Mouse (Mus musculus) embryonic facial prominence, embryonic 12.5 days (tissue): ENCODE measurements at regions not wholly inside any gene's neighbourhood (a gene's known extent, or its start where the extent isn't known, plus 50 kb on each side); places are given as distances from the start of the nearest gene placed in this dataset.

Experiments used
- ATAC-seq: fragments of 200-750 bp; cut with Nextera tagmentation; 2 replicates; pipeline ENCODE4 v1.8.0; 2017; ENCODE audit not compliant: insufficient number of reproducible peaks, insufficient read depth, low FRiP score, low TSS enrichment
- H3K27ac ChIP-seq: fragments of 300-500 bp; sonication (generic); 2 replicates; pipeline ENCODE4 v1.5.1; 2016; ENCODE audit warnings: mild to moderate bottlenecking
- H3K27me3 ChIP-seq: fragments of 300-500 bp; sonication (generic); 2 replicates; pipeline ENCODE4 v1.6.1; 2016; ENCODE audit warnings: mild to moderate bottlenecking, moderate library complexity
- H3K36me3 ChIP-seq: fragments of 300-500 bp; sonication (generic); 2 replicates; pipeline ENCODE4 v1.6.1; 2016; ENCODE audit warnings: mild to moderate bottlenecking
- H3K4me1 ChIP-seq: fragments of 300-500 bp; sonication (generic); 2 replicates; pipeline ENCODE4 v1.6.1; 2016
- H3K4me2 ChIP-seq: fragments of 300-500 bp; sonication (generic); replicated peaks from 2 replicates; pipeline ENCODE4 v1.6.1; 2016; ENCODE audit warnings: mild to moderate bottlenecking, moderate library complexity
- H3K4me3 ChIP-seq: fragments of 300-500 bp; sonication (generic); 2 replicates; pipeline ENCODE4 v1.5.1; 2016; ENCODE audit warnings: mild to moderate bottlenecking
- H3K9ac ChIP-seq: fragments of 300-500 bp; sonication (generic); 2 replicates; pipeline ENCODE4 v1.6.1; 2016; ENCODE audit warnings: mild to moderate bottlenecking, moderate library complexity
- H3K9me3 ChIP-seq: fragments of 300-500 bp; sonication (generic); 2 replicates; pipeline ENCODE4 v1.6.1; 2016; ENCODE audit warnings: mild to moderate bottlenecking, moderate library complexity
- WGBS: fragments of 180-500 bp; shearing (Covaris S2); methylation state at CpG from one replicate; pipeline ENCODE4 v1.1.7; 2016; 5-methylcytosine and 5-hydroxymethylcytosine counted together

DNA sequence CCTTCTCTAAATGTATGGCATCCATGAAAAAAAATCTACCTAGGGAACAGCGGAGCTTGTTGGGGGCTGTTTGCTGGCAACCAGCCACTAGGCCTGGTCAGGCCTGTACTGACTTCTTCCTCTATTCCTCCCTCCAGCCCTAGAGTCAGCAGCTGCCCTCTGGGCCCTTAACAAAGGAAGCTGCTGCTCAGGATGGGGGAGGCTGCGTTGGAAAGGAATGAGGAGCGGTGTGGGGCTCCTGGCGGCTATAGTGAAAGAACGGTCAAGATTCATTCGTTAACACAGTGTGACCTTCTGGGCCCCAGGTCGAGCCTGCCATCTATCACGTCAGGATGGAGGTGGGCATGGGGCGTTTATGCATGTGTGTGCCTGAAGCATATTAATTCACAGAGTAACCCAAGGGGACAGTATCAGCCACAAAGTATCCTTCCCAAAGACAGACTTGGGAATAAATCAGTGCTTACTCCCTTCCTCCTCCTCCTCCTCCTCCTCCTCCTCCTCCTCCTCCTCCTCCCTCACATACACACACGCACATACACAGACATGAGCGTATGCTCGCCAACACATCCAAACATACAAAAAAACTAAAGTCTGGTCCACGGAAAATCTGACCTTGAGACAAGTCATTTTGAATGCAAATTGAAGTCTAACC is 202.6 kb downstream of the Sox11 start:
- H3K9ac ChIP-seq = no peak overlapping the region
- peaks cover 57% of the 10 kb centered on the region for H3K4me1 ChIP-seq
- no peak overlapping the region for H3K4me3 ChIP-seq
- no peaks in the 10 kb centered on the region for H3K27me3 ChIP-seq
- WGBS = 24% methylated on average over 11 of the region's 13 CpGs
- peak overlapping the region; percentile 92 for H3K27ac ChIP-seq
- H3K4me2 ChIP-seq = peak overlapping the region; percentile 21; the same call in 1 of the 2 replicates
- H3K9me3 ChIP-seq = no peaks in the 10 kb centered on the region
- ATAC-seq = no peak
- no peaks in the 10 kb centered on the region for H3K36me3 ChIP-seq

DNA sequence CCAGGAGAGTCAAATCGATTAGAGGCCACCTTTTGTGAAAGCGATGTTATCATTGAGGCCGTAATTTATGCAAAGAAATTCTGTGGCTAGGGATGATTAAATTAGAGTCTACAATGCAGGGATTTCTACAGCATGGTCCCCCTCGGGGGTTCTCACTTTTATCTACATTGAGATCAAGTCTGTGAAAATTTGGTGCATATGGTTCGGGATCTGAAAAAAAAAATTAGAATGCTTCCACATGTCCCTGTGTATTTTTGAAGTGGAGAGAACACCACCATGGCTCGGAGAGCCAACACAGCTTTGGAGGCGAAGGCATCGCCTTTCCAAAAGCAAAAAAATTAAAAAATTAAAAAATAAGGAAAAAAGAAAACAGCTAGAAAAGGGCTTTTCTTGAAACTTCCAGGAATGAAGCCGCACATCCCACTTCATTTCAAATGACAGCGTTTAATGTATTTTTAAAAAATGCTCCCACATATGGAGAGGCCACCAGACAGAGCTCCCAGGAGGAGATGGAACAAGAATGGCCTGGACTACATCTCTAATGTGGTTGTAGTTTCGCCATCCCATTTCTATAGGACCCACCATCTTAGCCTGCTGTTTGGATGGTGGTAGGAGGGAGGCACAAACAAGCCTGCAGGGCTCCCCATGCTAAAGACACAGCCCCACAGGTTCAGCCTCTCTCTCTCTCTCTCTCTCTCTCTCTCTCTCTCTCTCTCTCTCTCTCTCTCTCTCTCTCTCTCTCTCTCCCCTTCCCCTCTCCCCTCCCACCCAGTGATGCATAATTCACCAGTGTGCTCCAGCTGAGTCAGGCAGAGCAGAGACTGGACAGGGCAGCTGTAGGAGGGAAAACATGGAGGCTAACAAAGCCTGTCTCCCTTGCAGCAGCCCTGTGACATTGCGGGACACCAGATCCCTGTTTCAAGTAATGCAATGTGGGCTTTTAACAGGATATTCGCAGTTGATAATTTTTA is 203.4 kb downstream of the Sox11 start:
- Histone ChIP-seq H3K27ac (peak overlapping the region; percentile 92), H3K36me3 (no peaks in the 10 kb centered on the region), H3K9me3 (no peaks in the 10 kb centered on the region), H3K9ac (no peak overlapping the region), H3K4me2 (peak overlapping the region; percentile 21; the same call in 1 of the 2 replicates), H3K4me3 (no peak overlapping the region), H3K27me3 (no peaks in the 10 kb centered on the region), H3K4me1 (peaks cover 57% of the 10 kb centered on the region)
- ATAC-seq = no peak
- 44% methylated on average over 13 of the region's 13 CpGs for WGBS

DNA sequence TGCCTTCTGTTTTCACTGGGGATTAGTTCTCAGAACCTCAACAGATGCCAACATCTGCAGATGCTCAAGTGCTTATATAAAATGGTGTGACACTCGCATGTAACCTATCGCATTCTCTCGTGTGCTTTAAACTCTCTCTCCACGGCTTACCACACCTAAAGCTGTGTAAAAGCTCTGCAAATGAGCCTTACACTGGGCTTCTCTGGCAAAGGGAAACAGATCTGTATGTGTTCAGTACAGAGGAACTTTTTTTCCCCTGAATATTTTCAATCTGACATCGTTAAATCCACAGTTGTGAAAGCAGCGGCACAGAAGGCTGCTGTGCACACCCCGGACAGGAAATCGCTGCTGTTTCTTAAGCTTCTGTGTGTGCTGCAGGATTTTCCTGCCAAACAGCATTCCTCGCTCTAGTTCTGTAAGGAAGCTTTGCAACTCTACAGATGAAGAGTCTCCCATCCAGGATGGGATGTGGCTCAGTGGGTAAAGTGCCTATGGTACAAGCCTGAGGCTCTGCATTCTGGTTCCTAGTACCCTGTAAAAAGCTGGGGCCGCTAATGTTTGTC is 206.3 kb downstream of the Sox11 start:
- Histone ChIP-seq H3K27me3 (no peaks in the 10 kb centered on the region), H3K4me2 (peak overlapping the region; percentile 16; the same call in 1 of the 2 replicates), H3K4me3 (no peak overlapping the region), H3K27ac (peak overlapping the region; percentile 33), H3K9ac (no peak overlapping the region), H3K9me3 (no peaks in the 10 kb centered on the region), H3K36me3 (no peaks in the 10 kb centered on the region), H3K4me1 (peaks cover 61% of the 10 kb centered on the region)
- ATAC-seq = no peak
- 22% methylated on average over 10 of the region's 10 CpGs for WGBS

DNA sequence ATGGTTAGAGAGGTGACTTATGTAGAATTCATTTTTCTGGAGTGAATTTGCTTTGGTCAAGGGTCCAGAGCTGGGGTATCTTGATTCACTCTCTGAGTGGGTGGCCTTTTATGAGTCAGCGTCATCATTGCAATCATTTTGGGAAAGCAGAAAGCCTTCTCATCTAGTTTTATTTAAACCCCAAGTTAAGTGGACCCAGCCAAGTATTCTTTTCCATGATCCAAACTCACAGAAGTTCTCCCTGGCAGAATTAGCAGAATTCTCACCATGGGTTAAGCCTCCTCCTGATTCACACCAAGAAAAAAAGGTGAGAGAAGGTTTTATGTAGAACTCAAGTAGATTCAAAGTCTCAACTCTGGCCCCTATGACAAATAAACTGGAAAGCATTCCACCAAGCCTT is 211.8 kb downstream of the Sox11 start:
- 87% methylated on average over 1 of the region's 1 CpGs for WGBS
- H3K4me2 ChIP-seq = no peak overlapping the region
- H3K4me1 ChIP-seq = peaks cover 8% of the 10 kb centered on the region
- H3K9me3 ChIP-seq = no peaks in the 10 kb centered on the region
- no peak overlapping the region for H3K27ac ChIP-seq
- H3K27me3 ChIP-seq = no peaks in the 10 kb centered on the region
- H3K9ac ChIP-seq = no peak overlapping the region
- no peak overlapping the region for H3K4me3 ChIP-seq
- ATAC-seq = no peak
- H3K36me3 ChIP-seq = no peaks in the 10 kb centered on the region

DNA sequence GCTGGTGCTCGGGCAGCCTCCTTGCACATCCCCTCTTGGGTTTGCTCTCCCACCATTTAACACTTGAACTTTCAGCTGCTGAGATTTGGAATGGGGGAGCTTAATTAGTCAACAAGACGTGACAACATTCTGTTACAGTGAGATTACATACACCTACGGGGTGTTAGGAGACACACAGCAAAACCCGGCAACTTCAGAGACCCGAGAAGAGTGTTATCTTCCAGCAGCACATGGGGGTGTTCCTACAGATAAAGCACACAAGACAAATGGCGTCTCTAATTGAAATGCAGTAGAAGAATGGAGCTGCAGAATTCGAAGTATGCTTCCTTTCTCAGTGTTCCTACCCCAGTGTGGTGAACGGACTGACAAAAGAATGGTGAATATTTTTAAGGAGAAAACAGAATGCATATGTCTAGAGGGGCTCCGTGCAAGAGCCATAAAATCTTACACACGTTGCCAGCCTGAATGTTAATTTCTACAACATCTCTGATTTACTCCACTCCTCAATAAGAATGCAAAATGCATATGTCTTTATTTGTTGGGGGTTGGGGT is 215.2 kb downstream of the Sox11 start:
- H3K27ac ChIP-seq = no peak overlapping the region
- no peak overlapping the region for H3K4me2 ChIP-seq
- no peaks in the 10 kb centered on the region for H3K4me1 ChIP-seq
- 73% methylated on average over 10 of the region's 10 CpGs for whole genome bisulfite sequencing
- H3K27me3 ChIP-seq = no peaks in the 10 kb centered on the region
- no peaks in the 10 kb centered on the region for H3K9me3 ChIP-seq
- H3K36me3 ChIP-seq = no peaks in the 10 kb centered on the region
- H3K9ac ChIP-seq = no peak overlapping the region
- ATAC-seq = no peak
- H3K4me3 ChIP-seq = no peak overlapping the region

DNA sequence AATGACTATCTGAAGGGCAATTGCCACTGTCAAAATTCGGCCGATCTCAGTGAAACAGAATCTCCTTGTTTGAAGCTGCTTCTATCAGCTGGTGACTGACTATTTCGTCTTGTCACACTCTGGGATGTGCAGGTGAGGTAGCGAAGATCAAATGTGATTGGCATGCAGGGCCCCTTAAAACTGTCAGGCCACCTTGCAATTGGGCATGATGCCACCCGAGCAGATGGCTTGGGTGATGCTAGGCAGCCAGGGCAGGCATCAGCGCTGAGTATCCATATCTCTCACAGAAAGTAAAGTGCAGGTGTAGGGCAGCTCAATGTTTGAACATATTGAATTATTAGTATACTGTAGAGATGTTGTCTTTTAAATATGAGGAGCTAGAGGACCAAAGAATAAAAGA is 223.8 kb downstream of the Sox11 start:
- no peak for ATAC-seq
- H3K4me2 ChIP-seq = no peak overlapping the region

DNA sequence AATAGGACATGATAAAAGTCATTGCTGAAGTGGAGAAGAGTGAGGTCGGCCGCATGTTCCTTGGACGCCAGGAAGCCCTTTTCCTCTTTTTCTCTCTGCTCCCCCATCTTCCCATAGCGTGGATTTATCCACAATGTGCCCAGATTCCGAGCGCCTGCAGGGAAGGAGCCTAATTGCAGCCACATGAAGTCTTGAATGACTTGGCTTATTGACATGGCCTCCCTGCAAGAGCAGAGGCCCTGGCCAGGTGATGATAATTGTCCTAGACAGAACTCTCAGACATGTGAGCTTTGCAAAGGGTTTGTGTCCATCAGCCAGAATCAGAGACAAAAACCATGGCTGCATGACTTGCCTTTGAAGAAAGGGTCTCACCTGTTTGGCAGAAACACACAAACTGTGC is 227.0 kb downstream of the Sox11 start:
- no peaks in the 10 kb centered on the region for H3K27me3 ChIP-seq
- H3K4me3 ChIP-seq = no peak overlapping the region
- H3K9me3 ChIP-seq = no peaks in the 10 kb centered on the region
- H3K4me1 ChIP-seq = peaks cover 17% of the 10 kb centered on the region
- no peak overlapping the region for H3K27ac ChIP-seq
- H3K4me2 ChIP-seq = peak overlapping the region; percentile 9; the same call in 1 of the 2 replicates
- 32% methylated on average over 6 of the region's 6 CpGs for WGBS
- ATAC-seq = no peak
- no peaks in the 10 kb centered on the region for H3K36me3 ChIP-seq
- no peak overlapping the region for H3K9ac ChIP-seq

More for the DNA sequence above, 223.8 kb downstream of the Sox11 start:
- no peaks in the 10 kb centered on the region for H3K9me3 ChIP-seq
- H3K27me3 ChIP-seq = no peaks in the 10 kb centered on the region
- WGBS = 70% methylated on average over 6 of the region's 6 CpGs
- no peak overlapping the region for H3K4me3 ChIP-seq
- H3K36me3 ChIP-seq = no peaks in the 10 kb centered on the region
- no peak overlapping the region for H3K9ac ChIP-seq
- H3K4me1 ChIP-seq = peaks cover 17% of the 10 kb centered on the region
- H3K27ac ChIP-seq = no peak overlapping the region

DNA sequence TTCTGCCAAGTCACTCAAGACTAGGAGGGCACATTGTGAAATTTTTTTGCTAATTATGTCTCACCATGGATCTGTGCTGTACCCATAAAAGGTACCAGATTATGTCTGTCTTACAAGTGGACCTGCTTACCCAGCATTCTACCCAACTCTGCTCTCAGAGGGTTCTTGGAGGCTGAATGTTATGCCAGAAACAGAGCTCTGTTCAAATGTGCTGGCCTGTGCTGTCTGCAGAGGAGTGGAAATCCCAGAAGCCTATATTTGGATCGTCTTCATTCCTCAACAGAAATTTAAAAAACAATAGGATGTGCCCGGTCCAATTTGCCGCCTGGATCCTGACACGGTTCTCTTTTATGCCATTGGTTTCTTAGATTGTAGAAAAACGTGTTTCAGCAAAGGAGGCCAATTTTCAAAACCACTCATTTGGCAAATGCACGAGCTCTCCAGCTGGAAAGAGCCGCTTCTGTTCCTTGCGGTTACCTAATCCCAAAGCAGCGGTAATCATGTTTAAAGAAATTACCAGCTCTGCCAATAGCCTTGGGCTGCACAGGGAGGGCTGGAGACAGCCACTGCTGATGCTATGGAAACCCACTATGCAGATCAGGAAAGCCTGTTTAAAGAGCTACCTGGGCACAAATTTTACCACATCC is 237.3 kb downstream of the Sox11 start:
- H3K36me3 ChIP-seq = no peaks in the 10 kb centered on the region
- no peaks in the 10 kb centered on the region for H3K9me3 ChIP-seq
- no peak overlapping the region for H3K4me3 ChIP-seq
- H3K4me1 ChIP-seq = no peaks in the 10 kb centered on the region
- ATAC-seq = no peak
- 57% methylated on average over 9 of the region's 9 CpGs for WGBS
- H3K27ac ChIP-seq = no peak overlapping the region
- no peak overlapping the region for H3K4me2 ChIP-seq
- H3K27me3 ChIP-seq = no peaks in the 10 kb centered on the region
- no peak overlapping the region for H3K9ac ChIP-seq

DNA sequence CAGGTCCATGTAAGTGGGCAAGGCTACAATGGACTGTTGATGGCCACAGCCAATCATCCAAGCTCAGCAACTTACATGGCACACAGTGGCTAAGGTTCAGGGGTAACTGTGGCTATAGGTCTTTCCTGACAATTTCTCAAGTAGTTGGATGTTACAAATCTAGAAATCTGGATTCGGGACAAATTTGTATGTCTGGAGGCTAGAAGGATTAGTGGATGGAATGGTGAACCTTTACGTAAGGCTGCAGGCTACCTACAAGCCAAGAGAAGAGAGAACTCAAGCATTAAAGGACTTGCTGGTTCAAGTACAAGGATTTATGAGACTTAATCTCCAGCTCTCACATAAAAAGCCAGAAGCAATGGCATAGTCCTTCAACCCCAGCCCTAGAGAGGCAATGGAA is 239.4 kb downstream of the Sox11 start:
- ATAC-seq = no peak
- Histone ChIP-seq H3K27me3 (no peaks in the 10 kb centered on the region), H3K9ac (no peak overlapping the region), H3K4me3 (no peak overlapping the region), H3K4me2 (no peak overlapping the region), H3K9me3 (no peaks in the 10 kb centered on the region), H3K4me1 (no peaks in the 10 kb centered on the region), H3K27ac (no peak overlapping the region), H3K36me3 (no peaks in the 10 kb centered on the region)
- 89% methylated on average over 2 of the region's 2 CpGs for WGBS

DNA sequence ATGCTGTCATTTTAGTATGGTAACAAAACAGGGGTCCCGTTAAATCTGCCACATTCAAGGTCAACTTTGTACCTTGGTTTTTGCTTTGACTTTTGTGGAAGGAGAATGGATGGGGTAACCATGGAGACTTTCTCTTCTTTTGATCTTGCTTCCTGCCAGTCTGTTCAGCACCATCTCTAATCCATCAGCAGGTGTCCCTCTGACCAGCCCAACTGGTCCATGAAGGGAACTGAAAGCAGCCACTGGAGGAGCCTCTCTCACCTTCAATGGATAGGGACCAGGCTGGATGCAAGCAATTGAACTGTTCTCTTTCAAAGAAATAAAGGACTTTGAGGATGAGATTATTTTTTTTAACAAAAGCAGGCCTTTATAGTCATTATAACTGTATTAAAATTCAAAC is 253.2 kb downstream of the Sox11 start:
- H3K36me3 ChIP-seq = no peaks in the 10 kb centered on the region

DNA sequence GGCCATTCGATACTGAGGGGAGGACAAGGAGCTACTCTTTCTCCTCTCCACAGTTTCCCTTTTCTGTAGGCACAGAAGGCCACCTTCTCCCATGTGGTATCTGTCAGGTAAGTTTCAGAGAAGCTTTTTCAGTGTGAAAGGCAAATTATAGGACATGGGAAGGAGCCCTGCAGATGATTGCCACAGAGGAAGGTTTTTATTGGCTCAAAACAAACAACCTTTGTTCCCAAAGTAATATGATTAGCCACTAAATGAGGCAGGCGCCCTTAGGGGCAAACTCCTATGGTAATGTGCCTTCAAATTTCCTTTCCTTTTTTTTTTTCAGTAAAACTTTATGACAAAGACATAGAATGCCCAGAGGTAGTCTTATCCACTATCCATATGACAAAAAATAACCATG is 256.5 kb downstream of the Sox11 start:
- Histone ChIP-seq H3K4me2 (no peak overlapping the region), H3K27ac (no peak overlapping the region), H3K4me3 (no peak overlapping the region), H3K9ac (no peak overlapping the region), H3K27me3 (no peaks in the 10 kb centered on the region), H3K36me3 (no peaks in the 10 kb centered on the region), H3K9me3 (no peaks in the 10 kb centered on the region), H3K4me1 (peaks cover 15% of the 10 kb centered on the region)
- WGBS = 66% methylated on average over 2 of the region's 2 CpGs
- no peak for ATAC-seq

More for the DNA sequence above, 253.2 kb downstream of the Sox11 start:
- no peaks in the 10 kb centered on the region; the same call in 1 of the 2 replicates for H3K4me1 ChIP-seq
- no peak overlapping the region for H3K9ac ChIP-seq
- WGBS = 83% methylated on average over 1 of the region's 1 CpGs
- no peak overlapping the region for H3K27ac ChIP-seq
- no peak overlapping the region for H3K4me2 ChIP-seq
- ATAC-seq = no peak
- no peaks in the 10 kb centered on the region for H3K27me3 ChIP-seq
- H3K4me3 ChIP-seq = no peak overlapping the region
- 0 out of 2 replicates have a peak, but pooled peaks cover 7% of the 10 kb centered on the region for H3K9me3 ChIP-seq
